Comparison of ENCODE assay signal across 23 mouse cellular contexts in genomic region chr8:111496326-111496725, GRCm38 (mm10). TPM values are rescaled to one million over a fixed set of nuclear protein-coding genes. Genes with fewer than 3 reads are reported as not detected.
DNase-seq lines count a peak whose midpoint lies in the region; ATAC-seq and TF ChIP-seq lines count a peak whose summit lies in the region.
"Had no signal": no experiment of that assay in that cellular context is flagged by ENCODE, and none has a peak within 500 bp of the region (broad histone marks: within the 10 kb centered on the region; RNA-seq: fewer than 3 reads in every experiment).

No protein-coding gene starts in this region.

- ATAC-seq in lung, postnatal 0 days = peak; percentile 87
- ATAC-seq in forebrain, embryonic 13.5 days = no peak
- ATAC-seq: intestine, postnatal 0 days; liver, embryonic 12.5 days had no signal

- no peak overlapping the region for H3K4me3 ChIP-seq in heart, adult 2 months
- H3K4me3 ChIP-seq in heart, embryonic 10.5 days = no peak overlapping the region
- H3K4me3 ChIP-seq in brown adipose tissue, adult 24 weeks (ENCODE audit: insufficient read depth, low read depth, low read length) = no peak overlapping the region
- no peak overlapping the region for H3K4me3 ChIP-seq in lung, postnatal 0 days (ENCODE audit: low read depth, low read length)
- no peak overlapping the region for H3K4me3 ChIP-seq in forebrain, embryonic 13.5 days
- no peak overlapping the region for H3K4me3 ChIP-seq in forebrain, embryonic 10.5 days
- H3K4me3 ChIP-seq: embryonic facial prominence, embryonic 10.5 days; hindbrain, embryonic 10.5 days; kidney, embryonic 15.5 days; liver, embryonic 12.5 days had no signal

- no peaks in the 10 kb centered on the region for H3K9me3 ChIP-seq in heart, embryonic 10.5 days
- H3K9me3 ChIP-seq in lung, postnatal 0 days (ENCODE audit: low read length) = no peaks in the 10 kb centered on the region
- no peaks in the 10 kb centered on the region for H3K9me3 ChIP-seq in forebrain, embryonic 13.5 days (replicated peaks)
- no peaks in the 10 kb centered on the region for H3K9me3 ChIP-seq in forebrain, embryonic 10.5 days
- H3K9me3 ChIP-seq: embryonic facial prominence, embryonic 10.5 days; hindbrain, embryonic 10.5 days; kidney, embryonic 15.5 days; liver, embryonic 12.5 days had no signal

- H3K9ac ChIP-seq in heart, adult 2 months (ENCODE audit: low read depth, low read length) = no peak overlapping the region
- no peak overlapping the region for H3K9ac ChIP-seq in lung, postnatal 0 days (replicated peaks; ENCODE audit: low read depth)
- H3K9ac ChIP-seq in forebrain, embryonic 13.5 days = no peak overlapping the region
- H3K9ac ChIP-seq: kidney, embryonic 15.5 days; liver, embryonic 12.5 days had no signal

- TF ChIP-seq POLR2A in heart, adult 2 months (IDR thresholded peaks at IDR 0.05; ENCODE audit: insufficient read depth, low read depth, low read length) = peak; percentile 58; the same call in 1 of the 2 replicates

- H3K4me2 ChIP-seq in lung, postnatal 0 days (replicated peaks; ENCODE audit: low read depth, low read length) = no peak overlapping the region
- no peak overlapping the region for H3K4me2 ChIP-seq in forebrain, embryonic 13.5 days
- H3K4me2 ChIP-seq: kidney, embryonic 15.5 days; liver, embryonic 12.5 days; midbrain, embryonic 11.5 days had no signal

- H3K27me3 ChIP-seq in heart, adult 2 months (ENCODE audit: control insufficient read depth, insufficient read depth, low read length) = no peaks in the 10 kb centered on the region
- H3K27me3 ChIP-seq in heart, embryonic 10.5 days (ENCODE audit: insufficient read depth, poor library complexity, severe bottlenecking) = peaks cover 11% of the 10 kb centered on the region; the same call in 1 of the 2 replicates
- no peaks in the 10 kb centered on the region for H3K27me3 ChIP-seq in lung, postnatal 0 days (replicated peaks; ENCODE audit: insufficient read depth, low read length)
- no peaks in the 10 kb centered on the region for H3K27me3 ChIP-seq in forebrain, embryonic 13.5 days
- H3K27me3 ChIP-seq in forebrain, embryonic 10.5 days (ENCODE audit: poor library complexity, severe bottlenecking) = no peaks in the 10 kb centered on the region
- H3K27me3 ChIP-seq: kidney, embryonic 15.5 days; liver, embryonic 12.5 days had no signal

- TF ChIP-seq CTCF in heart, adult 2 months (IDR thresholded peaks at IDR 0.05) = no peak
- no peak for TF ChIP-seq CTCF in lung, postnatal 0 days (IDR thresholded peaks at IDR 0.05)

- peak; percentile 77; the same call in 1 of the 2 replicates for TF ChIP-seq EP300 in heart, adult 2 months (IDR thresholded peaks at IDR 0.05; ENCODE audit: insufficient read depth, low read depth, low read length)
- 0 out of 2 replicates have a peak, but pooled peaks have one; percentile 39 for TF ChIP-seq EP300 in lung, postnatal 0 days (IDR thresholded peaks at IDR 0.05)

- peaks cover 6% of the 10 kb centered on the region for H3K36me3 ChIP-seq in heart, adult 2 months (ENCODE audit: control insufficient read depth, insufficient read depth, low read length)
- H3K36me3 ChIP-seq in heart, embryonic 10.5 days = peaks cover 48% of the 10 kb centered on the region
- H3K36me3 ChIP-seq in lung, postnatal 0 days (ENCODE audit: insufficient read depth, low read length) = peaks cover 12% of the 10 kb centered on the region; the same call in 1 of the 2 replicates
- H3K36me3 ChIP-seq in forebrain, embryonic 13.5 days (ENCODE audit: poor library complexity, severe bottlenecking) = peaks cover 34% of the 10 kb centered on the region
- H3K36me3 ChIP-seq in forebrain, embryonic 10.5 days (replicated peaks) = peaks cover 45% of the 10 kb centered on the region

- H3K27ac ChIP-seq in heart, adult 2 months = peak overlapping the region; percentile 86
- H3K27ac ChIP-seq in heart, embryonic 10.5 days = no peak overlapping the region
- H3K27ac ChIP-seq in brown adipose tissue, adult 24 weeks (replicated peaks; ENCODE audit: low read depth, low read length) = peak overlapping the region; percentile 91
- peak overlapping the region; percentile 64 for H3K27ac ChIP-seq in lung, postnatal 0 days (ENCODE audit: low read length)
- H3K27ac ChIP-seq in forebrain, embryonic 13.5 days = no peak overlapping the region
- no peak overlapping the region for H3K27ac ChIP-seq in forebrain, embryonic 10.5 days
- H3K27ac ChIP-seq: embryonic facial prominence, embryonic 10.5 days; hindbrain, embryonic 10.5 days; kidney, embryonic 15.5 days; liver, embryonic 12.5 days; macrophage had no signal

- WGBS in heart, adult 2 months = 56% methylated on average over 7 of the region's 7 CpGs
- 68% methylated on average over 7 of the region's 7 CpGs for WGBS in heart, embryonic 10.5 days
- WGBS in lung, postnatal 0 days = 77% methylated on average over 7 of the region's 7 CpGs
- WGBS in forebrain, embryonic 13.5 days = 86% methylated on average over 7 of the region's 7 CpGs
- WGBS in forebrain, embryonic 10.5 days = 87% methylated on average over 7 of the region's 7 CpGs

- intact Hi-C loops in heart, adult 2 months (cut with DNase I) = no loop called here
- intact Hi-C loops in heart, postnatal 25 days (cut with DNase I) = no loop called here

- peaks cover 19% of the 10 kb centered on the region for H3K4me1 ChIP-seq in heart, adult 2 months (ENCODE audit: control insufficient read depth, insufficient read depth, low read length)
- H3K4me1 ChIP-seq in heart, embryonic 10.5 days = 0 out of 2 replicates have a peak, but pooled peaks cover under 1% of the 10 kb centered on the region
- H3K4me1 ChIP-seq in brown adipose tissue, adult 24 weeks (ENCODE audit: control insufficient read depth, insufficient read depth, insufficient read length, low read length) = peaks cover 22% of the 10 kb centered on the region
- H3K4me1 ChIP-seq in lung, postnatal 0 days (ENCODE audit: insufficient read depth, low read depth, low read length) = no peaks in the 10 kb centered on the region
- no peaks in the 10 kb centered on the region for H3K4me1 ChIP-seq in forebrain, embryonic 13.5 days
- H3K4me1 ChIP-seq in forebrain, embryonic 10.5 days = no peaks in the 10 kb centered on the region
- H3K4me1 ChIP-seq: embryonic facial prominence, embryonic 10.5 days; hindbrain, embryonic 10.5 days; liver, embryonic 12.5 days had no signal

- no peaks in the 10 kb centered on the region for H3K79me2 ChIP-seq in heart, adult 2 months (replicated peaks; ENCODE audit: control insufficient read depth, insufficient read depth, low read length)

- peak; percentile 39 to 42 for DNase-seq in heart, adult 2 months
- DNase-seq in heart, embryonic 10.5 days (ENCODE audit: low spot score) = no peak
- DNase-seq in heart, postnatal 25 days (ENCODE audit: low spot score) = peak; percentile 27
- peak; percentile 23 for DNase-seq in lung, postnatal 0 days (ENCODE audit: low spot score)
- no peak for DNase-seq in forebrain, embryonic 10.5 days (ENCODE audit: extremely low spot score, low spot score)
- DNase-seq in embryo, embryonic 10.5 days (ENCODE audit: low spot score) = no peak
- DNase-seq: adrenal gland, postnatal 36 days; cerebellum, adult 11 months; cerebellum, adult 9-11 months; kidney, postnatal 36 days; layer of hippocampus, postnatal 36 days; retina, postnatal 1 day; right cerebral cortex, postnatal 25 days; spleen, adult 18-20 months had no signal

RNA-seq across cellular contexts. Expression of gene Wdr59, which starts 25.6 kb away (rescaled TPM):
- total RNA-seq in heart, adult 2 months (2021) = 1 to 10 TPM; 6.9 to 7.0 TPM
- polyA plus RNA-seq in heart, adult 2 months (2012; rRNA removed) = 5.4 and 8.3 TPM in 2 replicates
- 4.4 and 5.9 TPM in 2 replicates for polyA plus RNA-seq in heart, embryonic 10.5 days (2016; fragmentation: Nextera tagmentation; extraction: Ambion mirVana)
- polyA plus RNA-seq in brown adipose tissue, adult 24 weeks (2012; ENCODE audit: insufficient read depth, insufficient read length, missing spikeins) = 4.5 and 4.6 TPM in 2 replicates
- total RNA-seq in heart, postnatal 25 days (2021) = 1 to 10 TPM; 6.3 to 7.4 TPM
- polyA plus RNA-seq in lung, postnatal 0 days (2015; fragmentation: Nextera tagmentation; extraction: Ambion mirVana) = 2.3 and 2.9 TPM in 2 replicates
- 5.7 and 6.5 TPM in 2 replicates for polyA plus RNA-seq in forebrain, embryonic 13.5 days (2015; fragmentation: Nextera tagmentation; extraction: Ambion mirVana)
- polyA plus RNA-seq in forebrain, embryonic 10.5 days (2016; fragmentation: Nextera tagmentation; extraction: Ambion mirVana) = 5.0 and 5.7 TPM in 2 replicates

RNA-seq across cellular contexts. Expression of gene Znrf1, which starts 39.6 kb away (rescaled TPM):
- total RNA-seq in heart, adult 2 months (2021) = 10 to 100 TPM; 54.7 to 59.0 TPM
- 66.7 and 86.2 TPM in 2 replicates for polyA plus RNA-seq in heart, adult 2 months (2012; rRNA removed)
- polyA plus RNA-seq in heart, embryonic 10.5 days (2016; fragmentation: Nextera tagmentation; extraction: Ambion mirVana) = 21.3 and 37.0 TPM in 2 replicates
- 17.6 and 24.9 TPM in 2 replicates for polyA plus RNA-seq in brown adipose tissue, adult 24 weeks (2012; ENCODE audit: insufficient read depth, insufficient read length, missing spikeins)
- 10 to 100 TPM; 57.0 to 59.8 TPM for total RNA-seq in heart, postnatal 25 days (2021)
- polyA plus RNA-seq in lung, postnatal 0 days (2015; fragmentation: Nextera tagmentation; extraction: Ambion mirVana) = 24.5 and 31.6 TPM in 2 replicates
- 48.0 and 48.7 TPM in 2 replicates for polyA plus RNA-seq in forebrain, embryonic 13.5 days (2015; fragmentation: Nextera tagmentation; extraction: Ambion mirVana)
- polyA plus RNA-seq in forebrain, embryonic 10.5 days (2016; fragmentation: Nextera tagmentation; extraction: Ambion mirVana) = 22.8 and 25.3 TPM in 2 replicates

Comparison
In these comparisons a context has a peak if more than half of its experiments do, and no peak if none do; other contexts are left out.
1. DNase-seq: peak in heart, adult 2 months (2 of 2), heart, postnatal 25 days (single experiment) and lung, postnatal 0 days (single experiment); none in heart, embryonic 10.5 days (single experiment), forebrain, embryonic 10.5 days (single experiment) and embryo, embryonic 10.5 days (single experiment).
2. H3K27ac ChIP-seq: peak in heart, adult 2 months (single experiment), brown adipose tissue, adult 24 weeks (single experiment) and lung, postnatal 0 days (single experiment); none in heart, embryonic 10.5 days (single experiment), forebrain, embryonic 13.5 days (single experiment) and forebrain, embryonic 10.5 days (single experiment).